Mouse (Mus musculus) lung, adult 18-20 months (tissue): ENCODE results near the gene Slc46a3.

ENCODE experiments used
- DNase-seq, 2 experiments: peaks; one replicate each; pipeline ENCODE4 v3.0.0; 2022; ENCODE audit warnings: mixed read lengths in 2 of 2

Slc46a3 gene

DNA sequence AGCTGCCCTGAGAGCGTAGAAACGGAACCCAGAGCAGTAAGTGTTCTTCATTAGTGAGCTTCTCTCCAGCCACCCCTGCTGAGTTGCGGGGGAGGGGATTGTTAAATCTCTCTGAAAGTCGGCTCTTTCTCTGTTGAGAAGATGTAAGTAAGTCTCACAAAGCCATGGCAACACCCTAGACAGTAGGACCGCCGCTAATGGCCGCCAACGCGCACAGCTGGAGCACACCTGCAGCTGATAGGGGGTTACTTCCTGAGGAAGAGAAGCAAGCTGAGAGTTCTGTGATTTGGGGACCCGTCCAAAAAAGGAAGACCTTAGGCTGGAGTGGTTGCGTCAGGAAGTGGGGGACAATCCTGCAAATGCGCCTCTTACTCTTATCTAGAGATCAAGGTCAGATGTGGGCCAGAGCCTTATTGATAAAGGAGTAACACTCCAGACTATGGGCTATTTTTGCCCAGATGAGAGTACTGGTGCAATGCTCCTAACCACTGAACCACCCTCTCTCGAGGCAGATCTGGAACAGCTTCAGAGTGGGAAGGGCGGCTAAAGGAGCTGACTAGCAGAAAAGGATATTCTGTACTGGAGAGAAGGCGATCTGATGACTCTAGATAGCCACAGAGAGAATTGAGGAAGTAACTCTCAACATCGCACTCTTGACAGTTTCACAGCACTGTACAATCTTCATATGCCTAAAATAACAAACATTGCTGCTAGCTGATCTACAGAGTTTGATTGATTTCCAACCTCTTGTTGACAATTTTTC, 1.0 kb upstream of the Slc46a3 start:
- DNase-seq, result peak in 1 of 2 experiments; percentile 14

DNA sequence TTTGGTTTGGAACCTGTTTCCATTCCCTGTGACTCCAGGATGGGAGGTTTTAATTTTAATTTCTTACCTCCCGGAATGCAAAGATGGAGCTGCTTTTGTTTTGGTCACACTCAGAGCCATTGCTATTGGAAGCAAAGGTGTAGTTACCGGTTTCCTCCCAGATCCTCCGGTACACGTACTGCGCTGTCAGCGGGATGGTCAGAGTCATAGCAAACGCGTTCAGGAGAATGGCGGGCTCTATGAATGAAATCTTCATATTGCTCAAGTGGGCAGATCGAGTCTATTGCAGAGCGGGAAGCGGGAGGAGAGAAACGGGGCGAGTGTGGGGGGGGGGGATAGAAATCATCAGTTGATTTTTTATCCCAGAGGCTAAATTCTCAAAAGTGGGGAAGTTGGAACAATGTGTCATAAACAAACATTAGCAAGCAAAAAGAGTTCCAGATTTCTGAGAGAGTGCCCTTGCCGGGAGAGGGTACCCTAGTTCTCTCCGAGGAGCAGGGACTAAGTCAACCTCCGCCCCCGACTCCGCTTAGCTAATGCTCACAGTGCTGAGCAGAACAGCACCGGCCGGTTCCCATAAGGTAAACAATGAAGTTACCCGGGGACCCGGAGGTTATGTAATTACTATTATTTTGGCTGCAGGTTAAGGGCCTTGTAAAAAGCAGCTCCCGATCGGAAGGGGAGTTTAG, 705 bp downstream of the Slc46a3 start:
- DNase-seq, result peak; percentile 61 to 73

DNA sequence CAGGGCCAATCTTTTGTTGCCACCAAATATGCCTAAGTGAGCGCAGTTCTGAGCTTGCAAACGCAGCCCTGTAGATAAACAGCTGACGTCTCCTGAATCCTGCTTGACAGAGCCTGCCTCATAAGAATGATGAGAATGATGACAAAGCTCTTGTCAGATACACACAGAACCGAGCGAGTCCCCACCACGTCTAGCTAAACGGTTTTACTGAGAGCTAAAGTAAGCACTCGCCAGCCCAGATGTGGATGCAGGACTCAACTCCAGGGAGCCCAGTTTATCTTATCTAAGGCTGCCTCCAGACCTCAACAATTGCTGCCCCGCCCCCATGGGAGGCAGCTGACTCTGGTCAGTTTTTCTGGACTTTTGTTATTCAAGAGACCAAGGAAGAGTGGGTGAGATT, 1.5 kb downstream of the Slc46a3 start:
- no peak for DNase-seq

DNA sequence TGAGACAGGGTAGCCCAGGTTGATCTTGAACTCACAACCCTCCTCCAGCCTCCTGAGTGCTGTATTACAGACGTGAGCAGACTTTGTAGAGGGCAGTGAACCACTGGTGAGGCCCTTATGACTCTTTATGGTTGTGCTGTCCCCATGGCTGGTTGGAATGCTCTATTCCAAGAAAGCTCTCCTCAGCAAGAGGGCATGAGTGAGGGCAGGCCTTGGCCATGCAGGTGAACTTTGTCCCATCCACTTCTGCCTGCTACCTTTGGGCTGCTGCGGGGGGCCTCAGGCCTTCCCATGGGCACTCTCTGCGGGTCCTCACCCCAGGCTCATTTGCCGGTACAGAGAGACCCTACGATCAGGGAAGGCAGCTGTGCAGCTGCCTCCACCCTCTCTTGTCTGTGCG, 1.9 kb downstream of the Slc46a3 start:
- DNase-seq, result no peak

DNA sequence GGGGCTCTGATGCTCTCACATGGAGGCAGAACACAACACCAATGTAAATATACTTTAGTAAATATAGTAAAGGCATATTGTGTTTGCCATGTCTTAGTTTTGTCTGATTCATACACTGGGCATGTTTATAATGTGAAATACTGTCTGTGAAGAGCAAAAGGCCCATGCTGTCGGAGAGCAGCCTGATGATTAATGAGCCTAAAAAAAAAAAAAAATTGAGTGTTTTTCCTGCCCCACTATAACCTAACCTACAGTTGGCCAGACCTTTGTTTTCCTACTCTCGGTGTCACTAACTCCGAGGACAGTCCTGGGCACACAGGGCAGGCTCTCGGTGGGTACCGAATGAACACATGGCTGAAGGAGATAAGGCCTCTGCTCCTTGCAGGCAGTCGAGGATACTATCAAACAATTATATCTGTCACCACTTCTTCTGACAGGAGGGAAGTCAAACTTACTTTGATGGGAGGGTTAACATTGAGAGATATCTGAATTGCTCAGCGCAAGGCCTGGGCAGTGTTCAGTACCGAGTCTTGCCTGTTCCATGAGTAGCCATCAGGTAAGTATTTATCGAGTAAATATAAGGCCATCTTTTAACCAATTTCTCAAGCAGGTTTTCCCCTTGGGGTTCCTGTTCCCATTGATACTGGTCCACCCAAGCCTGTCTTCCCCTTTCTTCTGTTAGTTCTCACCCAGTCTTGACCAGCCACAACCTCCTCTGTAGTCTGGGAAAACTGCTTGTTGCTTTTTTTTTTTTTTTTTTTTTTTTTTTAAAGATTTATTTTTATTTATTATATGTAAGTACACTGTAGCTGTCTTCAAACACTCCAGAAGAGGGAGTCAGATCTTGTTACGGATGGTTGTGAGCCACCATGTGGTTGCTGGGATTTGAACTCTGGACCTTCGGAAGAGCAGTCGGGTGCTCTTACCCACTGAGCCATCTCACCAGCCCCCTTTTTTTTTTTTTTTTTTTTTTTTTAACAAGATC, 6.0 kb downstream of the Slc46a3 start:
- DNase-seq, result no peak

DNA sequence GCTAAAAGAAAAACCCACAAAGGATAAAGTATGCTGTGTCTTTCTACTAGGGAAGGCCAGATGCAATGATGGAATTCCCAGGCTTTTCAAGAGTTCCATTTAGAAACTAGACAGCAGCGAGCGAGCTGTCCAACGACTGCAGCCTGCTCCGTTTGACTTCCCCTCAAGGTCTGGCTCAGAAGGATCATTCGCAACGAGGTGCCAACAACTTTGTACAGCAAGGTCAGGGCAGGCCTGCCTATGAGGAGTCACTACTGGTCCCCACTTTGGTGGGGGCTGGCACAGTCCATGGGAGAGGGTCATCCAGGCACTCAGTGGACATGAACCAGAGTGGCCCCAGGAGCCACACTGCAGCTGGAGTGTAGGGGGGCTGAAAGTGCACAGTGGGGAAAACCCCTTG, 11.0 kb downstream of the Slc46a3 start:
- no peak for DNase-seq

DNA sequence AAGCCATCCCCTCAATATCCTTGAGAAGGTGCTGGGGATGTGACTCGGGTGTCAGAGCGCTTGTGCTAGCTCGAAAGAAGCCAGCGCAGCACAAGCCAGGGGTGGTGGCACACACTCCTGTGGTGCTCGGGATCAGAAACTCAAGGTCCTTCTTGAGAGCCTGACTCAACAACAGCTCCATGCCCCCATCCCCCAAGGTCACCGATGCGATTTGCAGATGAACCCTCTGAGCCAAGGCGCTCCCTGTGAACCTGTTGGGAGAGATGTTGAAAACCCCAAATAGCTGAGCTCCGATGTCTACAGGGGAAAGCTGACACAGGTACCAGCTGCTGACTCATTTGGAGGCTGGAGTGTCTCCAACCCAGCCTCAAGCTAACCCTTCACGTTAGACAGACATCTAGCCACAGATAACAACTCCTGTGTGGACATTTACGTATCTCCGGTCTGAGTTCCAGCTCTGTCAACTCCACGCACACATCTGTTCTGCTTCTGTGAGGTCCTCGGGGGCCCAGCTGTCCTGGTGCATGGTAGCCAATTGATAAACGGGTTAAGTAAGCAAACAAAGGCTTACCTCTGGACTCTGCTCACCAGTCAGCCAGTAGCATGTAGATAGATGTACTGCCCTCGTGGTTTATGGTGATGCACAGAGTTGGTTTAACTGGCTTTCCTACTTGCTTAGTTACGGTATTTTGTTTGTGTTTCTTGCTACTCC, 14.5 kb downstream of the Slc46a3 start:
- DNase-seq, result no peak

DNA sequence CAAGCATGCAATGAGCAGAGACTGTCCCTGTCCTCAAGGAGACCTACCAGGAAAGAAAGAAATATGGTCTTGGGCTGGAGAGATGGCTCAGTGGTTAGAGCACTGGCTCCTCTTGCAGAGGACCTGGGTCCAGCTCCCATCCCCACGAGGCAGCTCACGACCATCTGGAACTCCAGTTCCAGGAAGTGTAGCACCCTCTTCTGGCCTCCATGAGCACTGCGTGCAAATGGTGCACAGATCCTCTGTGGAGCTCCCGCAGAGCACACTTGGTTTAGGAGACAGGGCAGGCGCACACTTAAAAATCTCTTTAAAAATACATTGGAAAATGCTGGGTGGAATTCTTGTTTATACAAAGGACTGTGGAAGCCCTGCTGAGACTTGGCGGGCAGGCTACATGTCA, 17.1 kb downstream of the Slc46a3 start:
- DNase-seq, result no peak

DNA sequence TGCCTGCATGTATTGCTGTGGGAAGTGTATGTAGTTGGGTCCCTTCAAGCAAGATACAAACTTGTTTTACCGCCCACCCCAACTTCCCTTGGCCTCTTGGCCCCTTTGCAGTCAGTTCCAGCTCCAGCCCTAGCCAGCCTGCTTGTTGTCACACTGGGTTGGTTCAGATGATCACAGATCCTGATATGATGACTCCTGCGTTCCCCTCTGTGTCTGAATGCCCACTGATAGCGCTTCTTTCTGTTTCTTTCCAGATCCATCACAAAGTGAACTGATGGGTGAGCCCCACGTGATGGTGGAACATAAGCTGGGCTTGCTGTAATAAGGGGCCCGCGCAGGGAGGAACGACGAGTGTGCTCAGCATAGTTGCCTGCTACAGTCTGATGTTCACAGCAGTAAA, 19.4 kb downstream of the Slc46a3 start:
- DNase-seq, result no peak

DNA sequence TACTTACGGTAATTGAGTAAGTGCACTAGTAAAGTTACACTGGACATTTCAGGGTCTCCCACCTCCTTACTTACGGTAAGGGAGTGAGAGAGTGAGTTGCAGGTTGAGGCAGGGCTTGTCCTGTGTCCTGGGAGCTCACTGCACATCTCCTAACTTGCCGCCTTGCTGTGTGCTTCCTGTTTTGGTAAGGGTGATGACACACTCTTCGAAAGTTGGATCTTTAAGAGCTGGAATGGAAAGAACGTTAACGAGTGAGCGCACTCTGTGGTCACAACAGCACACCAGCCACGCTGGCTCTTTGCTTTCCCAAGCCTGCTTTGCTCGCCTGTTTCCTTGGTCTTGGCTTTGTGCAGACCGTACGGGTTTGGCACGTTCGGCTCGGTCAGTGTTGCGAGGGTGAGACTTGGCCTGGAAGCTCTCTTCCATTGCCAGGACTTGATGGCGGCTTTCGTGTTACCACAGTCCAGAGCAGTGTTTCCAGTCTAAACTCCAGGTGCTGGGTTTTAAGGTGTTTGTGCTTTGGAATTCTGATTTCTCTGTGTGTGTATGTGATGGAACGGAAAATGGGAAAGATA, 20.0 kb downstream of the Slc46a3 start:
- DNase-seq, result no peak

DNA sequence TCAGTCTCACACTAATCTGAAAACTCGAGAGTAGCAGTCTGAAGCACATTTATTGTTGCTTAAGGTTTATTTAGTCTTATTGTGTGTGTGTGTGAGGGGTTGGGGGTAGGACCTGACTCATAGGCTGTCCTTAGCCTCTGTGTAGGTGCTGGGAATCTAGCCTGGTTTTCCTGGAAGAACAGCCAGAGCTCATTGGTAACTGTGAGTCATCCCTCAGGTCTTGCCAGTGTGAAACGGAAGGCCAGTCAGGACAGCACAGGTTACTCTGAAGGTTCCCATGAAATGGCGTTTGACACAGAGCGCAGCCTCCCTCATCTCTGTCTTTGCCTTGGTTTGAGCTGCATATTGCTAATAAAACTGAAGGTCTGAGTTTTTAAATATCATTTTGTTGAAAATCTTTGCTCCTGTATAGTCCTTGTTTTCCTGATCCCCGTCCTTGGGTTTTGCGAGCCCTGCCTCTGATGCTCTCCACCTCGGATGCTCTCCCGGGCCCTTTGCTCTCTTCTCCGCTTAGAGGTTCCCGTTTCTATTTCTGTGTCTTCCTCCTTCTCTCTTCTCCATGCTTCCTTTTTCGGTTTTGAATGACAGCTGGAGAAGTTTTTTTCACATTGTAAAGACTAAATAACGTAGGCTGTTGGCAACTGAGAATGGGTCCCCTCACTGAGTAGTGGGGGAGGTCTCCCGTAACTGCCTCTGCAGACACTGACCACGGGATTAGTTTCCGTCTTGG, 23.4 kb downstream of the Slc46a3 start:
- DNase-seq, result no peak

DNA sequence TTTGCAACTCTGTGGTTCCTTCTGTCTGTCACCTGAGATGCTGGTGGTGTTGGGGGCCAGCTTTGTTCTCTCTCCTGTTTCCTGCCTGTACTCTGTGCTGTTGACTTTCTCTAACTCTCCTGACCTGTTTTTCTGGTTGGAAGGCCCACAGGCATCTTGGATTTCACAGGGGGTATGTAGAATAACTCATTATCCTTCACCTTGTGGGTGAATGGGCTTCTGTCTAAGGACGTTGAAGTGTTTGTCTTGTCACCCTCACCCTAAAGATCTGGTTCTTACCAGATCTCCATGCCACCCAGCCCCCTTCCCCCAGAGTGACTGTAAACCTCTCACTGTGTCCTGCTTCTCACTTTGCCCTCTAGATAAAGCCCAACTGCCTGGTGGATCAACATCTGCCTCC, 24.3 kb downstream of the Slc46a3 start:
- peak in 1 of 2 experiments; percentile 42 for DNase-seq

DNA sequence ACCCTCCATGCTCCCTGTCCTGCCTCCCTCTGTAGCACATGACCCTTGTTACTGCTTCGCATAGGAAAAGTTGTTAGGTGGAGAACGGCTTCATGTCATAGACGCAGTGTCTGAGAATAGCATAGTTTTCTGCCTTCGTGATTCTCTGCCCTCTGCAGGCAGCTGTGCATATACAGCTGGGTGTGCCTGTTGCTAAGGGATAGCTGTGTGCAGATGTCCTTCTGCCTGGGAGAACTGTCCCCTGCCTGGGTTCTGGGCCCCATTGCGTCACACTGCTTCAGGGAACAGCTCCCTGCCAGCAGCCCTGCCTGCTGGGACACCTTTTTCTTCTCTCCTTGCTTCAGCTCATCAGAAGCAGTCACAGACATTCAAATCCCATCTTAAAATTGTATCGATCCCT, 25.0 kb downstream of the Slc46a3 start:
- peak in 1 of 2 experiments; percentile 20 for DNase-seq

DNA sequence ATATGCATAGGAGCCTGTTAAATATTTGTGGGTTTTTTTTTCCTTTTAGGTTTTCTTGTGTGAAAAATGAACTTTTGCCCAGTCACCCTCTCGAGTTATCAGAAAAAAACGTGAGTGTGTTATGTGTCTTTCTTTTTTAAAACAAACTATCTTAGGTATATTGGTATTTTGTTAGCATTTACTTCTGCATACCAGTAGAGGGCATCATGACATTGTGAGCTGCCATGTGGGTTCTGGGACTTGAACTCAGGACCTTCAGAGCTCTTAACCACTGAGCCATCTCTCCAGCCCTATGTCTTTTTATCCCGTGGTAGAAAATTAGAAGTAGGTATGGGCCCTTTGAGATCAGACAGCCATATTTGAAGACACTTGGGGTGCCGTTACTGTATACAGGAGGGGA, 25.9 kb downstream of the Slc46a3 start:
- DNase-seq, result no peak

DNA sequence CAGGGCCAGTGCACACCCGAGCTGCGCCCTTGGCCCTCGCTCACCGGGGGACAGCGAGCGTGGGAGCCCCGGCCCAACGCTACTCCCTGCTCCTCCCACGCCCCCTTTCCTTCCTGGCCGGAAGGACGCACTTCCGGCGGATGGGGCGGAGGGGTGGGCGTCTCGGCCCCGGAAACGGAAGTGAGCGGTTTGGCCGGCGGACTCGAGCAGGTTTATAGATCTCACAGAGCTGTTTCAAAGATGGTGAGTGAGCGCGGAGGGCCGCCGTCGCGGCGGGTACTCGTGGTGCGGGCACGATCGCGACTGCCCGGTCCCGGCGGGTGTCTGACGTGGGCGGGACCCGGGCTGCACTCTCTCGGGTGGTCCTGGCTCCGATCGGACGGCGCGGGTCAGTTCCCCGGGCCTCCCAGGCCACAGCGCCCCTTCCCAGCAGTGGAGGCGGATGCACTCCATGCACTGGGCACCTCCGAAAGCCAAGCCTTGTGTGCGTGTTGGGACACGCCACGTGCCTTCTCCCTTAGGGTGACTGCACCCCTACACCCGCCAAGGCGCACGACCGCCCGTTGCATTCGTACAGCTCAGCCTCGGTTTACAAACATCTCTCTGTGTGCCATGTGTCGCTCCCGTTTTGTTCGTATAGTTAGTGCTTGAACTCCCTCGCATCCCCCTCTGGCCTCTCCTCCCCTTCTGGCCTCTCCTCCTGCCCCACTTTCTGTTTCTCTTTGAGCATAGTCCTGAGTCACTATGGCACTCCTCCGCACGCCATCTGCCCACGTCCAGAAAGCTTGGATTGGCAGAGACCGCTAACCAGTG, 34.0 kb downstream of the Slc46a3 start, which contains the start of gene Pomp:
Gene Pomp, plus strand, starts transcription at position 13 of the 813 bp plus-strand sequence.
- DNase-seq, result peak; percentile 90 to 93

DNA sequence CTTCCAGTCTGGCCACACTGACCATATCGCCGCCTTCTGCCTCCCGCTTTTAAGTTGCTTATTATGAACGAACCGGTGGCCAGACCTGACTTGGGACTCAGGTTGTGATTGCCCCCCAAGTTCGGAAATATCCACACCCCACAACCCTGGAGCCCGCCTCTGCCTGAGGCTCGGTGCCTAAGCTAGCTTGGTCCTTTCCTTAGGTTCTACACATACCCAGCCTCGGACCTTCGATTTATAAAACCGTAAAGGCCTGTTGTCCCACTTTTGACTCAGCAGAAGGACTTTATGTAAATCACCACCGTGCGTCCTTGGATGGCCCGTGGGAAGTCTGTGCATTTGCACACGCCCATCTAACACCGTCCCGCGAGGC, 34.6 kb downstream of the Slc46a3 start:
- DNase-seq, result no peak

DNA sequence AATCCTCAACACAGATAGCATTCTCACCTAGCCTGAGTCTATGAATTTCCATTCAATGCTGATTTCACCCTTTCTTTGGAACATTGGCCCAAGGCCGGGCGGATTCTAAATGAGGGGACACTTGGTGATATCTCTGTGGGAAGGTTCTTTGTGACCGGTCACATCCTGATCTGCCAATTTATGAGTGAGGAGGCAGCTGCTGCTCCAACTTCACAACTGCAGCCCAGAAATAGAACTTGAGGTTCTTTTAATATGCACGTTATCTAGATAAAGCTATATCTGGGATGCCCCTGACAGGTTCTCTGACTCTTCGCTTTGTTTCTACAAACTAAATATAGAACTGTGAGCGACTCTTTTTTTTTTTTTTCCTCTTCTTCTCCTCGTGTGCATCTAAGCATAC, 44.4 kb downstream of the Slc46a3 start:
- DNase-seq, result no peak

DNA sequence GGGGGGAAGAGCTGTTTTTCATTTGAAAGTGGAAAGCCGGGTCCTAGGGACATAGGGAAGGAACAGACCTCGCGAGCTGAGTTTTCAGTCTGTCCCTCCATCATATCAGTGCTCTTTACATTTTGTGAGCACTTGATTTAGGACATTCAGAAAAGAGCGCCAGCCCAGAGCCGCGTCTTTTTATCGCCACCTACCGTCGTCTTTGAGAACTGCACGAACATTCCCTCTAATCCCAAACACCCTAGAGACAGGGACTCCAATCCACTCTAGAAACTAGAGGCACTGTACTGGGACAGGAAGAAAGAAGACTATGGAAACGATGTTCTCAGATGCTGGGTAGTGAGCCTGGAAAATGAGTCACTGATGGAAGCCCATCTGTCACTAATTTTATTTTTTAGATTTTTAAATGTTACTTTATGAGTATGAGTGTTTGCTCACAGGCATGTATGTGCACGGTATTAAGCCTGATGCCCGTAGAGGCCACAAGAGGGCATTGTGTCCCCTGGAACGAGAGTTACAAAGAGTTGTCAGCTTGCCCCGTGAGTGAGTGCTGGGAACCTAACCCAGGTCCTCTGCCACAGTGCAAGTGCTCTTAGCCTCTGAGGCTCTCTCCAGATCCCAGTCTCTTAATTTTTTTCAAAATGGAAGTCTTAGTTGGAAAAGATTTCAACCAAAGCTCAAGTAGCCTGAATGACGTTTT, 46.3 kb downstream of the Slc46a3 start:
- peak; percentile 43 to 65 for DNase-seq

DNA sequence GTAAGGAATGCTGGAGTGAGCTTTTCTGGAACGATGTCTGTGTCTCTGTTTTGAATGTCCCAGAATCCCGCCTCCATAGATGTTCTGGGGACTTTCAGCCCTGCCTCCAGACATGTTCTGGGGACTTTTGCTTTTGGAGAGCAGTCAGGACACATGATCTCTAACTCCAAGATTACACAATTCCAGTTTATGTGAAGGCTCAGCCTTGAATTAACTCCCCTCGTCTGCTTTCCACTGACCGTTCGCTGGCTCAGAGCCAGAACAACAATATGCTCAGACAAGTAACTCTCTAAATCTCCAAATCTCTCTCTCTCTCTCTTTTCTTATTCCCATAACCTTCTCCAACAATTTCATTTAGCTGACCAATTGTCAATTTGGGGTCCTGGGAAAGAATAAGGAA, 47.3 kb downstream of the Slc46a3 start:
- DNase-seq, result no peak

DNA sequence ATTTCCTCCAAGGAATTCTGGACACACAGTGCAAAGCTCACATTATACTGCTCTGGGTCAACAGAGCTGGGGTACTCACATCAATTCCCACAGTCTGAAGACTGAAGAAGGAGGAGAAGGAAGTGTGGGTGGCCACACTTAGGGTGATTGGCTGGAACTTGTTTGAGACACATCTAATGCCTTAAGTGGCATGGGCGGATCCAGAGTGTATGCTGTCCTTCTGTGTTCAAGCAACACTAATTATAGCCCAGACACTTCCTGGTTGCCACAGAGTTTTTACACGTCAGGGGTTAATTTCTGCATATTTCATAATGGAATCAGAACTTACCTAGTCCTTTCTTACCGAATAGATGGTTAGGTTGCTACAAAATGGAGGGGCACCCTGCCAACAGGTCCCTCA, 49.3 kb downstream of the Slc46a3 start:
- DNase-seq, result no peak
